Mouse (Mus musculus) embryonic facial prominence, embryonic 13.5 days (tissue): Measurements from ENCODE around the gene Tgm2. TPM values are rescaled to one million over a fixed set of nuclear protein-coding genes. Genes with fewer than 3 reads are reported as not detected.

Experiments used
- ATAC-seq: fragments of 200-750 bp; cut with Nextera tagmentation; 2 replicates; pipeline ENCODE4 v1.8.0; 2017; ENCODE audit warnings: low read depth; ENCODE audit not compliant: insufficient number of reproducible peaks, insufficient read depth, low FRiP score, low TSS enrichment
- H3K27ac ChIP-seq: fragments of 300-500 bp; sonication (generic); 2 replicates; pipeline ENCODE4 v1.5.1; 2015; ENCODE audit warnings: moderate library complexity, mild to moderate bottlenecking, inconsistent platforms
- H3K27me3 ChIP-seq: fragments of 300-500 bp; sonication (generic); 2 replicates; pipeline ENCODE4 v1.6.1; 2015; ENCODE audit warnings: mild to moderate bottlenecking, inconsistent platforms
- H3K36me3 ChIP-seq: fragments of 300-500 bp; sonication (generic); 2 replicates; pipeline ENCODE4 v1.6.1; 2015; ENCODE audit warnings: mild to moderate bottlenecking, inconsistent platforms
- H3K4me1 ChIP-seq: fragments of 300-500 bp; sonication (generic); 2 replicates; pipeline ENCODE4 v1.6.1; 2015; ENCODE audit warnings: inconsistent platforms
- H3K4me2 ChIP-seq: fragments of 300-500 bp; sonication (generic); 2 replicates; pipeline ENCODE4 v1.6.1; 2015; ENCODE audit warnings: moderate library complexity, mild to moderate bottlenecking, inconsistent platforms
- H3K4me3 ChIP-seq: fragments of 300-500 bp; sonication (generic); 2 replicates; pipeline ENCODE4 v1.5.1; 2015; ENCODE audit warnings: mild to moderate bottlenecking, inconsistent platforms
- H3K9ac ChIP-seq: fragments of 300-500 bp; sonication (generic); 2 replicates; pipeline ENCODE4 v1.6.1; 2015; ENCODE audit warnings: mild to moderate bottlenecking, inconsistent platforms
- H3K9me3 ChIP-seq: fragments of 300-500 bp; sonication (generic); 2 replicates; pipeline ENCODE4 v1.6.1; 2016; ENCODE audit warnings: inconsistent platforms
- WGBS: fragments of 180-500 bp; shearing (Covaris S2); methylation state at CpG from one replicate; pipeline ENCODE4 v1.1.7; 2015; ENCODE audit warnings: mixed read lengths; 5-methylcytosine and 5-hydroxymethylcytosine counted together
- polyA plus RNA-seq: library from polyadenylated mRNA; unstranded; fragments of >200 nt; fragmentation: Nextera tagmentation; extraction: Ambion mirVana; gene quantifications from 2 replicates; pipeline ENCODE4 v1.2.1, GENCODE M21; 2015

The Tgm2 gene
- polyA plus RNA-seq, 1 experiment from 2014 or later = 10.9 TPM

DNA sequence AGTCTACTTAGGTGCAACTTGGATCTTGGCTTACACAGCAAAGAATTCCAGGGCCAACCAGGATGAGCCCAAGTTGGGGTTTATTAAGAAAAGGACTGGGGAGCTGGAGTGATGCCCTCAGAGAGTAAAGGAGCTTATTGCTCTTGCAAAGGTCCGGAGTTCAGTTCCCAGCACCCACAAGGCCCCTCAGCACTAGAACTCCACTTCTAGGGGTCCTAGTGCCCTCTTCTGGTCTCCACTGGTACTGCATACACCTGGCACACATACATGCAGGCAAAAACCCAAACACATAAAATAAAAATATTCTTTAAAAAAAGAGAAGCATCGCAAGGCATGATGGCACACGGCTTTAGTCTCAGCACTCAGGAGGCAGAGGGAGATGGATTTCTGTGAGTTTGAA lies 4.8 kb upstream of the Tgm2 start:
- peaks cover 14% of the 10 kb centered on the region for H3K27me3 ChIP-seq
- H3K4me1 ChIP-seq = peaks cover 33% of the 10 kb centered on the region
- H3K4me2 ChIP-seq = no peak overlapping the region
- no peak overlapping the region for H3K4me3 ChIP-seq
- H3K36me3 ChIP-seq = no peaks in the 10 kb centered on the region
- no peaks in the 10 kb centered on the region for H3K9me3 ChIP-seq
- WGBS = 96% methylated on average over 3 of the region's 3 CpGs
- no peak overlapping the region for H3K9ac ChIP-seq
- ATAC-seq = no peak
- H3K27ac ChIP-seq = no peak overlapping the region

DNA sequence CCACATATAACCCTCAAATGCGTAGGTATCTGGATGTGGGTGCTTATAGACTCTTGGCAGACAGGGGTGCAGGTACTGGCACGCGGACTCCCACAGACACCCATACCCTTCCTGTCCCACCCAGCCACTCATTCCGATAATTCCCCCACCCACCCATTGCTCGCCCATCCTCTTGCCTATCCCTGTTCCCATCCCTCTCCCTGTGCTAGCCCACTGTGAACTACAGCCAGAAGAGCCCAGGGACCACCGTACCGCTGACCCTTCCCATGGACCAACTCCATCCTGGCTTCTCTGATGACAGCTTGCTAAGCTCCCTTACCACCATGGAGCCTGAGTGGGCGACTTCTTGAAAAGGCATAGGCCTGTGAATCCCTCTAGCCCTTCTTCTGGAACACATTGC lies 735 bp upstream of the Tgm2 start:
- no peak overlapping the region for H3K27ac ChIP-seq
- H3K9ac ChIP-seq = no peak overlapping the region
- 92% methylated on average over 8 of the region's 8 CpGs for WGBS
- H3K9me3 ChIP-seq = no peaks in the 10 kb centered on the region
- H3K4me3 ChIP-seq = no peak overlapping the region
- peaks cover 35% of the 10 kb centered on the region for H3K4me1 ChIP-seq
- no peak for ATAC-seq
- H3K36me3 ChIP-seq = no peaks in the 10 kb centered on the region
- H3K27me3 ChIP-seq = peaks cover 31% of the 10 kb centered on the region
- H3K4me2 ChIP-seq = no peak overlapping the region

DNA sequence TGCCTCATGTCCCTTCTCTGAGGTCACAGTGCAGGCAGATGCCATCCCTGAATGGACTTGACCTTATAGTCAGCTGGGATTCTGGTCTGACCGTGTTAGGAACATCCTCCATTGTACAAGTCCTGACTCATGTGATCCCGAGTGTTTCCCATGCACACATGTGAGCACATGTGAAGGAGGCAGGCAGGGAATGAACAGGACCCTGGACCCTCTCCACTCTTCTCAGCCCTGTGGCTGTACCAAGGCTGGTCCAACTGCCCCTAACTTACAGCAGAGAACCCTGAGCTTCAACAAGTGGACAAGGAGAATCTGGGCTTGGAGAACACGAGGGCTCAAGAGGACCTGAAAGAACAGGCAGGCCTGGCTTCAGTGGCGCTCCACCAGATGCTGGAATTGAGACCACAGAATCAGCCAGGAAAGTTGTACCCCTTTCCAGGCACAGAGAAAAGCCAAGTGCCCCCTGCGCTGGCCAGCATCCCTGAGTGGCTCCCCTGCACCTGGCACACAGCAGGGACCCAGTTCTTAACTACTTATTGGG lies 639 bp downstream of the Tgm2 start:
- H3K4me3 ChIP-seq = peak overlapping the region; percentile 42
- no peaks in the 10 kb centered on the region for H3K36me3 ChIP-seq
- no peaks in the 10 kb centered on the region for H3K9me3 ChIP-seq
- ATAC-seq = no peak; the same call in 1 of the 2 replicates
- no peak overlapping the region for H3K27ac ChIP-seq
- H3K4me2 ChIP-seq = peak overlapping the region; percentile 63
- 66% methylated on average over 5 of the region's 5 CpGs for WGBS
- H3K27me3 ChIP-seq = peaks cover 31% of the 10 kb centered on the region
- H3K9ac ChIP-seq = peak overlapping the region; percentile 69
- peaks cover 46% of the 10 kb centered on the region for H3K4me1 ChIP-seq

DNA sequence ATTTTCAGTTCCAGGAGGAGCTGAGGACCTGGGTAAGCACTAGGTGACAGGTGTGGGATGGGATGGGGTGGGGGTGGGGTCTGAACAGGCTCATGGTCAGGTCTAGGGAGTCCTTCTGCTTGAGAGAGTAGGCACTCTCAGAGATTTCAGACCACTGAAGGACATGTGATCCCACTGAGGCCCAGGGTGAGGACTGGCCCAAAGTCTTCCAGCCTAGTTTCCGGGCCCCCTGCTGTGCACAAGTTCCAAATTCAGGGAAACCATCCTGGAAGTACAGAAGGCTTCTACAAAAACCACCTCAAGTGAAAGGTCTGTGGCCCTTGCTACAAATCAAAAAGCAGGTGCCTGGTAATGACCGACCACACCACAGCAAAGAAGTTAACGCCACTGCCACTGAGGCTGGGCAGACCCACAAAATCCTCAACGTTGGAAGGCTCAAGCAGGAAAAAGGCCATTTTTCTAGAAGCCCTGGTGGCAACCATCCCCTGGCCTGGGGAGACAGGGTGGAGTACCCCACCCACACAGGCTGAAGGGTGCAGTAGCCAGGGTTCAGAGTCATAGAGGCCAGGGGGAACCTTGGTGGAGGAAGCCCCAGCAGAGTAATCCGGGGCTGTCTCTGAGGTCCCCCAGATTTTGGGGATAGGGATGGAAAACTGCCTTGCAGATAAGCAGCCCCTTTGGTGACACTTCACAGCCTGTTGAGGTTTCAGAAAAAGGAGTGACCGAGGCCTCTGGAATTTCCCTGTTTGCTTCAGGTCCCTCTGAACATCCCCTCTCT lies 1.3 kb downstream of the Tgm2 start:
- Histone ChIP-seq H3K27me3 (peaks cover 31% of the 10 kb centered on the region), H3K36me3 (no peaks in the 10 kb centered on the region), H3K27ac (no peak overlapping the region), H3K4me3 (peak overlapping the region; percentile 42; the same call in 1 of the 2 replicates), H3K9ac (no peak overlapping the region), H3K4me2 (peak overlapping the region; percentile 63), H3K9me3 (no peaks in the 10 kb centered on the region), H3K4me1 (peaks cover 52% of the 10 kb centered on the region)
- 82% methylated on average over 6 of the region's 6 CpGs for WGBS
- no peak for ATAC-seq

DNA sequence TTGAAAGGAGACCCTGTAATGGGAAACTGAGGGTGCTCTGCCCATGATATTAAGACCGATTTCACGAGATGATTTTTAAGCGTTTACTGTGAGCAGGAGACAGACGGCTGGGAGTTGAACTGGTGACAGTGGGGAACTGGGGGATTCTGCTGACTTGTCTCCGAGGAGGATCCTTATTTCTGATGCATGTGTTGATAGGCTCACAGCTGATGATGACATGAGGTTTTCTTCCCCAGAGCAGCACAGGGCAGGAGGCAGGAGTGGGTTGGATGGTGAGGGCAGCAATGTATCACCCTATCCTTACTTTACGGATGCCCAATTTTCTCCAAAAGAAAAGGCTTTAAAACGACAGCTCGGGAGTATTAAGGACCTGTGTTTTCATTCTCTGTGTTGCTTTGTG lies 2.0 kb downstream of the Tgm2 start:
- H3K27ac ChIP-seq = 0 out of 2 replicates have a peak overlapping the region, but pooled peaks have one; percentile 16
- peaks cover 31% of the 10 kb centered on the region for H3K27me3 ChIP-seq
- H3K4me2 ChIP-seq = peak overlapping the region; percentile 63; the same call in 1 of the 2 replicates
- no peak for ATAC-seq
- 52% methylated on average over 8 of the region's 8 CpGs for WGBS
- no peaks in the 10 kb centered on the region for H3K9me3 ChIP-seq
- no peak overlapping the region for H3K9ac ChIP-seq
- peaks cover 59% of the 10 kb centered on the region for H3K4me1 ChIP-seq
- no peaks in the 10 kb centered on the region for H3K36me3 ChIP-seq
- H3K4me3 ChIP-seq = no peak overlapping the region

DNA sequence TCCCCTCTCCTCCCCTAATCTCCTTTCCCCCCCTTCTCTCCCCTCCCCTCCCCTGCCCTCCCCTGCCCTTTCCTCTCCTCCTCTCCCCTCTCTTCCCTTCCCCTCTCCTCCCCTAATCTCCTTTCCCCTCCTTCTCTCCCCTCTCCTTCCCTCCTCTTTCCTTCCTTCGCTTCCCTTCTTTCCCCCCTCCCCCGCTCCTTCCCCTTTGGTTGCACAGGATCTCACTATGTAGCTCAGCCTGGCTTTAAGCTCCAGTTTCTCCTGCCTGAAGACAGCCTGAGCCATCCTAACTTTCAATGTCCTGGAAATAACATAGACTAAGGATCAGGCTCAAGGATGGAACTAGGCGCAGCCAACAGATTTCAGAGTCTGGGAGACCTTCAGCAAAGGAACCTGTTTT lies 2.4 kb downstream of the Tgm2 start:
- H3K27me3 ChIP-seq = peaks cover 31% of the 10 kb centered on the region
- 0 out of 2 replicates have a peak overlapping the region, but pooled peaks have one; percentile 63 for H3K4me2 ChIP-seq
- H3K9ac ChIP-seq = no peak overlapping the region
- H3K4me1 ChIP-seq = peaks cover 64% of the 10 kb centered on the region
- no peaks in the 10 kb centered on the region for H3K36me3 ChIP-seq
- H3K27ac ChIP-seq = no peak overlapping the region
- 45% methylated on average over 3 of the region's 3 CpGs for WGBS
- ATAC-seq = no peak
- H3K9me3 ChIP-seq = no peaks in the 10 kb centered on the region
- no peak overlapping the region for H3K4me3 ChIP-seq

DNA sequence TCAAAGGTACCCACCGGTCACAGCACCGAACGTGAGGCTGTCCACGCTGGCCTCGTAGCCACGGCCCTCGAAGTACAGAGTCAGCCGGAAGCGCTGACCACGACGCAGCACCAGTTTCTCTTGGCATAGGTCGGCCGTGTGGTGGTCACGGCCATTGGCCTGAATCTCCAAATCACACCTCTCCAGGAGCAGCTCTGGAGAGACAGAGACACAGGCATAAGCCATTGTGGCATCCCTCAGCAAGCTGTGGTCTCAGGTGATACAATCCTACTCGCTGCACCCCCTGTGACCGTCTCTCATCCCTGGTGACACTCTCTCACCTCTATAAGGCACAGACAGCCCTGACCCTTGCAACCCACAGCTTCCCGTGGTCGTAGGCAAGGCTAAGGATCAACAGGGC lies 3.3 kb downstream of the Tgm2 start:
- Histone ChIP-seq H3K9ac (no peak overlapping the region), H3K9me3 (no peaks in the 10 kb centered on the region), H3K27ac (peak overlapping the region; percentile 7; the same call in 1 of the 2 replicates), H3K4me2 (no peak overlapping the region), H3K4me3 (no peak overlapping the region), H3K4me1 (peaks cover 67% of the 10 kb centered on the region), H3K27me3 (peaks cover 31% of the 10 kb centered on the region), H3K36me3 (no peaks in the 10 kb centered on the region)
- 78% methylated on average over 18 of the region's 18 CpGs for WGBS
- ATAC-seq = no peak

DNA sequence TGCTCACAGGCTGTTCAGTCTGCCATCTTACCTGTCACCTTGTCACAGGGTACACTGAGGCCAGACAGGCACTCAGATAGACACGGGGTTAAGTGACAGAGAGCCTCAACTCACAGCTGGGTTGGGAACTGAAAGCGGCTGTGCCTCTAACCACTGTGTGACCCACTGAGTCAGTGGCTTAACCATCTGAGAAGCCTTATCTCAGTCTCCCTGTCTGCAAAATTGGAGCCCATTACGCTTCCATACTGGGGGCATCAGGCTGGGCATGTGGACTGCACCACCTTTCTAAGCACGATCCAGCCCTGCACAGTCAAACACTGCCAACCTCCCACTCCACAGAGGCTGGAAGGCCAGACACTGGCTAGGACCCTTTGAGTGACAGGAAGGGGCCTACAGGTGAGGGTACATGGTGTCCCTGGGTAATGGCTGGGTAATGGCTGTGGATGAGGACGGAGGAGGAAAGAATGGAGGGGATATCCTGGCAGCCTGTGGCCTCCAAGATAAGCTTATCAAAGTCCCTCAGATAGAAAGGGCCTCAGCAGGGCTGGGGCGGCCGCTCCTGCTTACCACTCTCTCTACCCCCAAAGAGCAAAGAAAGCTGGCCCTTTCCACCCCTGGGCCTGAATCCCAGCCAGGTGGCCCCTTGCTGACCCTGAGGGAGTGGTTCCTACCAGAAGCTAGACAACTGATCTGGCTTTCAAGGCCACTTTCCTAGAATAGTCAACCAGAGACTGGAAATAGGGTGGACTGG lies 4.4 kb downstream of the Tgm2 start:
- Histone ChIP-seq H3K27me3 (peaks cover 24% of the 10 kb centered on the region), H3K4me2 (no peak overlapping the region), H3K36me3 (no peaks in the 10 kb centered on the region), H3K27ac (no peak overlapping the region), H3K4me3 (no peak overlapping the region), H3K4me1 (peaks cover 67% of the 10 kb centered on the region), H3K9ac (no peak overlapping the region), H3K9me3 (no peaks in the 10 kb centered on the region)
- no peak for ATAC-seq
- WGBS = 88% methylated on average over 7 of the region's 7 CpGs

DNA sequence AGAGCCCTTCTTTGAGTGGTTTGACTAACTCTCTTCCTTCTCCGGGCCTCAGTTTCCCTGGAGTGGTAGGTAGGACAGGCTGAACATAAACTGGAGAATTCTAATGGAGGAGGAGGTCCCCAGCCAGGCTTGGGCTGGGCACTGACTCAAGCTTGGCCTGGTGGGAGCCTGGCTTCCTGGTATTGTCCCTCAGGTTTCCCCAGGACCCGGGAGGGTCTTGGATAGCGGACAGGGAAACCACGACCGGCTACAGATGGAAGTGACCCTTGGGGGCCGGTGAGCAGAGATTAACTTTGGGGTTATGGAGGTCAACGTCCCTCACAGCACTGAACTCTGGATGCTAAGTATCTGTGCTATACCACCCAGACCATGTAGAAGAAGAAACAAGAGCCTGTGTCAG lies 5.0 kb downstream of the Tgm2 start:
- ATAC-seq = no peak
- Histone ChIP-seq H3K27ac (no peak overlapping the region), H3K27me3 (peaks cover 19% of the 10 kb centered on the region), H3K36me3 (no peaks in the 10 kb centered on the region), H3K9ac (no peak overlapping the region), H3K4me2 (no peak overlapping the region), H3K9me3 (no peaks in the 10 kb centered on the region), H3K4me3 (no peak overlapping the region), H3K4me1 (peaks cover 68% of the 10 kb centered on the region)
- 68% methylated on average over 7 of the region's 7 CpGs for WGBS

DNA sequence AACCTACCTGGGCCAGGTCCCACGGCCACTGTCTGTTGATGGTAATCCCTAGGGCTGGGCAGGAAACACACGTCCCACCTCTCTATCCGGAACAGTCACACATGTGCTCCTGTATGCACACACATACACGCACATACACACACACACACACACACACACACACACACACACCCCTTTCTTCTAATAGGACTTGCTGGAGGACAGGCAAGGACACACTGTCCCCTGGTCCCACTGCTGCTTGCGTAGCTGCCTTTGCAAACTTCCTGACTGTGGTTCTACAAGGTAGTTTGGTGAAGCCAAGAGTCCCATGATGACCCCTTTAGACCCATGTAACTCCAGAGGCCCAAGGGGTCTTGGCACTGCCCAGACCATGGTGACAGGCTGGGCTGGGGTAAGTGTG lies 5.6 kb downstream of the Tgm2 start:
- no peak for ATAC-seq
- Histone ChIP-seq H3K4me3 (no peak overlapping the region), H3K4me1 (peaks cover 69% of the 10 kb centered on the region), H3K27me3 (peaks cover 13% of the 10 kb centered on the region), H3K9me3 (no peaks in the 10 kb centered on the region), H3K36me3 (no peaks in the 10 kb centered on the region), H3K4me2 (no peak overlapping the region), H3K27ac (peak overlapping the region; percentile 89), H3K9ac (no peak overlapping the region)
- WGBS = 73% methylated on average over 5 of the region's 5 CpGs

DNA sequence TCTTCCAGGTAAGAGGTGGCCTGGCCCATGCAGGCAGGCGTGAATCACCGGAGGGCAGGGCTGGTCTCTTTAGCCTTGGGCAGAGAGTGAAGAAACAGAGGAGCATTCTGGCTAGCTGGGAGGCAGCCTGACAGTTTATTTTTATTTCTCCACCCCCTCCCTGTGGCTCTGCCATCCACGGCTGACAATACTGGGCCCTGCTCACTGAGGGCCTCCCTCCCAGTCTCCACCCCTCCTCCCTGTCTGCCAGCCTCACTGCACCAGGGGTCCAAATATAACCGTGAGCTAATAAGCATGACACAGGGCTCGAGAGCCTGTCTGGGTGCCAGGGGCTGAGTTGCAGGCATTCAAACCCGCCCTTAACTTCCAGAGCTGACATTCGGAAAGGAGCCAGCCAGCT lies 6.6 kb downstream of the Tgm2 start:
- Histone ChIP-seq H3K27me3 (0 out of 2 replicates have a peak, but pooled peaks cover 2% of the 10 kb centered on the region), H3K27ac (peak overlapping the region; percentile 89), H3K9me3 (no peaks in the 10 kb centered on the region), H3K36me3 (no peaks in the 10 kb centered on the region), H3K4me1 (peaks cover 64% of the 10 kb centered on the region), H3K4me2 (no peak overlapping the region), H3K4me3 (no peak overlapping the region), H3K9ac (peak overlapping the region; percentile 32; the same call in 1 of the 2 replicates)
- WGBS = 30% methylated on average over 7 of the region's 7 CpGs
- peak; percentile 75 for ATAC-seq
